Comparison of ENCODE assay signal across 9 mouse cellular contexts in genomic region chr11:108150410-108150809, GRCm38 (mm10).
DNase-seq lines count a peak whose midpoint lies in the region; ATAC-seq and TF ChIP-seq lines count a peak whose summit lies in the region.
"Had no signal": no experiment of that assay in that cellular context is flagged by ENCODE, and none has a peak within 500 bp of the region (broad histone marks: within the 10 kb centered on the region; RNA-seq: fewer than 3 reads in every experiment).

No protein-coding gene starts in this region.

- H3K36me3 ChIP-seq in hindbrain, embryonic 16.5 days (ENCODE audit: control insufficient read depth, insufficient read depth, low read length): no peaks in the 10 kb centered on the region

- H3K4me2 ChIP-seq in hindbrain, embryonic 16.5 days (ENCODE audit: low read length): no peak overlapping the region

- H3K4me3 ChIP-seq in gastrocnemius, adult 2 months: no peak overlapping the region
- no peak overlapping the region for H3K4me3 ChIP-seq in hindbrain, embryonic 16.5 days (ENCODE audit: low read length)

- H3K4me1 ChIP-seq in hindbrain, embryonic 16.5 days (ENCODE audit: control insufficient read depth, insufficient read depth, low read depth, low read length): peaks cover 23% of the 10 kb centered on the region

- no peak overlapping the region for H3K9ac ChIP-seq in hindbrain, embryonic 16.5 days (ENCODE audit: low read depth, low read length)

- peak; percentile 5 for DNase-seq in adrenal gland, postnatal 25 days
- DNase-seq in adrenal gland, postnatal 4 days (ENCODE audit: low spot score in 2 of 2): no peak
- DNase-seq in cerebellum, postnatal 14 days: peak; percentile 24 to 39
- peak; percentile 81 for DNase-seq in gastrocnemius, adult 2 months
- peak; percentile 44 for DNase-seq in mesoderm, embryonic 11.5 days (ENCODE audit: low read depth, low spot score)
- no peak for DNase-seq in spleen, postnatal 10 days (ENCODE audit: low spot score in 2 of 2)
- no peak for DNase-seq in spleen, adult 18-20 months

- peak overlapping the region; percentile 62 for H3K27ac ChIP-seq in gastrocnemius, adult 2 months
- no peak overlapping the region; the same call in 1 of the 2 replicates for H3K27ac ChIP-seq in hindbrain, embryonic 16.5 days (ENCODE audit: low read depth, low read length)

- 35% methylated on average over 7 of the region's 7 CpGs for WGBS in hindbrain, embryonic 16.5 days

- no peaks in the 10 kb centered on the region for H3K27me3 ChIP-seq in hindbrain, embryonic 16.5 days (replicated peaks; ENCODE audit: control insufficient read depth, insufficient read depth, low read length)
- H3K27me3 ChIP-seq: megakaryocyte, embryonic 14.5 days had no signal

- intact Hi-C loops in gastrocnemius, adult 2 months (cut with DNase I): no loop called here

- no peak for TF ChIP-seq CTCF in gastrocnemius, adult 2 months (IDR thresholded peaks at IDR 0.05)

- peak; percentile 78 for ATAC-seq in hindbrain, embryonic 16.5 days

- no peaks in the 10 kb centered on the region for H3K9me3 ChIP-seq in hindbrain, embryonic 16.5 days (ENCODE audit: control insufficient read depth, low read length)
- H3K9me3 ChIP-seq: megakaryocyte, embryonic 14.5 days had no signal

Comparison
In these comparisons a context has a peak if more than half of its experiments do, and no peak if none do; other contexts are left out.
1. DNase-seq: peak in adrenal gland, postnatal 25 days (single experiment), cerebellum, postnatal 14 days (2 of 2), gastrocnemius, adult 2 months (single experiment) and mesoderm, embryonic 11.5 days (single experiment); none in adrenal gland, postnatal 4 days (0 of 2), spleen, postnatal 10 days (0 of 2) and spleen, adult 18-20 months (0 of 2).